Mouse (Mus musculus): ENCODE measurements at regions not wholly inside any gene's neighbourhood (a gene's known extent, or its start where the extent isn't known, plus 50 kb on each side); places are given as distances from the start of the nearest gene placed in this dataset.

GRCm38 (mm10) chr11:112370941-112371340 lies 411.1 kb upstream of the Sox9 start:
- H3K9ac ChIP-seq (ENCODE audit: control insufficient read depth, low read depth, low read length, poor library complexity, severe bottlenecking) = no peak overlapping the region
- TF ChIP-seq TCF12 (IDR thresholded peaks at IDR 0.05; ENCODE audit: low read depth, low read length) (no peak), HCFC1 (IDR thresholded peaks at IDR 0.05; ENCODE audit: low read depth, low read length) (no peak), UBTF (IDR thresholded peaks at IDR 0.05; ENCODE audit: borderline replicate concordance, insufficient read depth, low read depth, low read length) (no peak), ZC3H11A (IDR thresholded peaks at IDR 0.05; ENCODE audit: low read depth, low read length) (no peak), MYB (IDR thresholded peaks at IDR 0.05; ENCODE audit: low read depth, low read length) (no peak), CHD2 (IDR thresholded peaks at IDR 0.05; ENCODE audit: low read length) (no peak), ETS1 (IDR thresholded peaks at IDR 0.05; ENCODE audit: low read depth, low read length) (no peak), NRF1 (IDR thresholded peaks at IDR 0.05; ENCODE audit: insufficient read depth, low read depth, low read length, poor library complexity, severe bottlenecking) (no peak), BHLHE40 (IDR thresholded peaks at IDR 0.05; ENCODE audit: borderline replicate concordance, low read depth, low read length) (no peak), USF1 (IDR thresholded peaks at IDR 0.05; ENCODE audit: low read depth, low read length) (no peak), ZMIZ1 (IDR thresholded peaks at IDR 0.05; ENCODE audit: low read depth, low read length) (no peak), SIN3A (IDR thresholded peaks at IDR 0.05; ENCODE audit: low read length) (no peak), KAT2A (conservative IDR thresholded peaks at IDR 0.05; ENCODE audit: low read depth, low read length) (no peak)
- H3K27me3 ChIP-seq (ENCODE audit: control insufficient read depth in 1 of 2, insufficient read depth in 2 of 2, low read length in 2 of 2) = no peaks in the 10 kb centered on the region
- no peaks in the 10 kb centered on the region for H3K9me3 ChIP-seq (replicated peaks; ENCODE audit: insufficient read depth, low read length)
- H3K4me1 ChIP-seq (ENCODE audit: control insufficient read depth in 1 of 2, insufficient read depth in 2 of 2, low read length in 2 of 2) = no peaks in the 10 kb centered on the region
- no peak for DNase-seq (ENCODE audit: low read depth, low spot score)
- H3K27ac ChIP-seq (ENCODE audit: control insufficient read depth, low read depth, low read length) = no peak overlapping the region
- no peaks in the 10 kb centered on the region for H3K79me2 ChIP-seq (ENCODE audit: control insufficient read depth, insufficient read depth, low read length, poor library complexity)
- H3K36me3 ChIP-seq (ENCODE audit: control insufficient read depth in 1 of 2, insufficient read depth in 2 of 2, low read length in 2 of 2) = no peaks in the 10 kb centered on the region
- H3K4me3 ChIP-seq (ENCODE audit: control insufficient read depth in 1 of 2, insufficient read depth in 1 of 2, low read depth in 2 of 2, low read length in 2 of 2) = no peak overlapping the region

DNA sequence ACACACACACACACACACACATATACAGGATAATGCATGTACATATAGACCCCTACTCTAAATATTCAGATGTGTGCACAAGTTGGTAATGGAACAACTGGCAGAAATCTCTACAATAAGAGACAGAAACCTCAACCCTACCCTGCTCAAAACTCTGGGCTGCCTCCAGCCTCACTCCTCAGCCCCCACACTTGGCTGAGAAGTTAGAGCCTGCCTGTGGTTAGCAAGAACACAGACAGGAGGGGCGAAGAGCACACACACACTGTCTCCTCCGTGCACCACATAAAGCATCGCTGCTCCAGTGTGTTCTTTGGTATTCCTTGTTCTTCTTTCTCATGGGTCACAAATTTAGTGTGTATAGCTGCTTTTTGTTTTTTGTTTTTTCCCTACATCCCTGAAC lies 382.0 kb upstream of the Sox9 start:
- no peaks in the 10 kb centered on the region for H3K79me2 ChIP-seq (ENCODE audit: control insufficient read depth, insufficient read depth, low read length, poor library complexity)
- no peak overlapping the region for H3K4me3 ChIP-seq (ENCODE audit: control insufficient read depth in 1 of 2, insufficient read depth in 1 of 2, low read depth in 2 of 2, low read length in 2 of 2)
- no peaks in the 10 kb centered on the region for H3K4me1 ChIP-seq (ENCODE audit: control insufficient read depth in 1 of 2, insufficient read depth in 2 of 2, low read length in 2 of 2)
- H3K9me3 ChIP-seq (replicated peaks; ENCODE audit: insufficient read depth, low read length) = no peaks in the 10 kb centered on the region
- no peaks in the 10 kb centered on the region for H3K27me3 ChIP-seq (ENCODE audit: control insufficient read depth in 1 of 2, insufficient read depth in 2 of 2, low read length in 2 of 2)
- no peak overlapping the region for H3K9ac ChIP-seq (ENCODE audit: control insufficient read depth, low read depth, low read length, poor library complexity, severe bottlenecking)
- no peak overlapping the region for H3K27ac ChIP-seq (ENCODE audit: control insufficient read depth, low read depth, low read length)
- no peaks in the 10 kb centered on the region for H3K36me3 ChIP-seq (ENCODE audit: control insufficient read depth in 1 of 2, insufficient read depth in 2 of 2, low read length in 2 of 2)
- no peak for TF ChIP-seq USF1 (IDR thresholded peaks at IDR 0.05; ENCODE audit: low read depth, low read length)
- TF ChIP-seq CHD1 (IDR thresholded peaks at IDR 0.05; ENCODE audit: low read depth, low read length) = no peak
- TF ChIP-seq JUND (IDR thresholded peaks at IDR 0.05; ENCODE audit: low read depth, low read length) = no peak
- TF ChIP-seq GATA1 (IDR thresholded peaks at IDR 0.05; ENCODE audit: low read depth, low read length) = no peak
- no peak for TF ChIP-seq USF2 (IDR thresholded peaks at IDR 0.05; ENCODE audit: borderline replicate concordance in 1 of 2, insufficient read depth in 1 of 2, low read depth in 1 of 2, low read length in 2 of 2)
- TF ChIP-seq TCF12 (IDR thresholded peaks at IDR 0.05; ENCODE audit: low read depth, low read length) = no peak
- TF ChIP-seq MYB (IDR thresholded peaks at IDR 0.05; ENCODE audit: low read depth, low read length) = no peak
- TF ChIP-seq ZC3H11A (IDR thresholded peaks at IDR 0.05; ENCODE audit: low read depth, low read length) = no peak
- no peak for TF ChIP-seq MYC (IDR thresholded peaks at IDR 0.05; ENCODE audit: low read depth, low read length)
- TF ChIP-seq ZKSCAN1 (IDR thresholded peaks at IDR 0.05; ENCODE audit: low read depth, low read length) = no peak
- TF ChIP-seq CTCF (IDR thresholded peaks at IDR 0.05 in 2 of 3, conservative IDR thresholded peaks at IDR 0.05 in 1 of 3; ENCODE audit: control insufficient read depth in 1 of 3, insufficient read depth in 1 of 3, low read depth in 2 of 3, low read length in 3 of 3, poor library complexity in 1 of 3, severe bottlenecking in 1 of 3) = no peak
- TF ChIP-seq NELFE (IDR thresholded peaks at IDR 0.05; ENCODE audit: low read depth, low read length) = no peak
- DNase-seq (ENCODE audit: low read depth, low spot score) = no peak
